Mouse (Mus musculus) v-Abl transformed pro-B cells (cell line): ENCODE results near the gene Map3k7.

ENCODE experiments used
- in situ Hi-C, 2 experiments: fragments of 400-800 bp; cut with MboI; formaldehyde crosslinking; loops; one replicate each; pipeline ENCODE4 v1.15.1; 2025; ENCODE audit not compliant: unreplicated experiment in 2 of 2

Gene Map3k7

GRCm38 (mm10) chr4:31963354-31964193 lies at the start of gene Map3k7:
Map3k7 (plus strand) TSS chr4:31964097.
- in situ Hi-C loops = loop anchor here in 1 of 2 experiments (25.0 kb wide), 1 partner anchor 1349 kb away; the partner anchor contains the start of gene Rngtt

GRCm38 (mm10) chr4:31915114-31915513 lies 48.8 kb upstream of the Map3k7 start:
- in situ Hi-C loops = no loop called here

- in situ Hi-C loops = no loop called here
These were observed 45.2 kb upstream of the Map3k7 start for GRCm38 (mm10) chr4:31918717-31919116.

- in situ Hi-C loops = no loop called here
These were observed 41.7 kb upstream of the Map3k7 start for GRCm38 (mm10) chr4:31922215-31922614.

- in situ Hi-C loops = no loop called here
These were observed 40.5 kb upstream of the Map3k7 start for GRCm38 (mm10) chr4:31923437-31923836.

GRCm38 (mm10) chr4:31924301-31925185 lies 39.4 kb upstream of the Map3k7 start:
- in situ Hi-C loops = no loop called here

GRCm38 (mm10) chr4:31933171-31933570 lies 30.7 kb upstream of the Map3k7 start:
- in situ Hi-C loops = no loop called here

- in situ Hi-C loops = no loop called here
These were observed 28.0 kb upstream of the Map3k7 start for GRCm38 (mm10) chr4:31935831-31936306.

- in situ Hi-C loops = no loop called here
These were observed 27.5 kb upstream of the Map3k7 start for GRCm38 (mm10) chr4:31936358-31936757.

GRCm38 (mm10) chr4:31936911-31937375 lies 27.0 kb upstream of the Map3k7 start:
- in situ Hi-C loops = no loop called here

- in situ Hi-C loops = no loop called here
These were observed 26.3 kb upstream of the Map3k7 start for GRCm38 (mm10) chr4:31937376-31938281.

- in situ Hi-C loops = no loop called here
These were observed 25.3 kb upstream of the Map3k7 start for GRCm38 (mm10) chr4:31938416-31939106.

GRCm38 (mm10) chr4:31941616-31942015 lies 22.3 kb upstream of the Map3k7 start:
- in situ Hi-C loops = no loop called here

- in situ Hi-C loops = no loop called here
These were observed 20.9 kb upstream of the Map3k7 start for GRCm38 (mm10) chr4:31943045-31943444.

GRCm38 (mm10) chr4:31964194-31964875 lies 438 bp downstream of the Map3k7 start:
- in situ Hi-C loops = loop anchor here in 1 of 2 experiments (25.0 kb wide), 1 partner anchor 1348 kb away; the partner anchor contains the start of gene Rngtt

- in situ Hi-C loops = loop anchor here in 1 of 2 experiments (25.0 kb wide), 1 partner anchor 1347 kb away; the partner anchor contains the start of gene Rngtt
These were observed 1.3 kb downstream of the Map3k7 start for GRCm38 (mm10) chr4:31965208-31965607.

GRCm38 (mm10) chr4:31971437-31971836 lies 7.5 kb downstream of the Map3k7 start:
- in situ Hi-C loops = loop anchor here (5.0 to 25.0 kb wide), 4 partner anchors 81 to 1341 kb away; partner anchors contain the start of gene Rngtt (in 1 of the 2)

GRCm38 (mm10) chr4:31972181-31972580 lies 8.3 kb downstream of the Map3k7 start:
- in situ Hi-C loops = loop anchor here (5.0 to 25.0 kb wide), 4 partner anchors 80 to 1340 kb away; partner anchors contain the start of gene Rngtt (in 1 of the 2)
